Mouse (Mus musculus): ENCODE data around the gene Ampd1. TPM values are rescaled to one million over a fixed set of nuclear protein-coding genes. Genes with fewer than 3 reads are reported as not detected.
"Not testable (repeated sequence)": the region's sequence is repeated elsewhere in the genome, so short reads cannot be mapped to it uniquely, and the experiment has no call there.

Gene Ampd1
- polyA plus RNA-seq, 1 experiment = 1.5 TPM

DNA sequence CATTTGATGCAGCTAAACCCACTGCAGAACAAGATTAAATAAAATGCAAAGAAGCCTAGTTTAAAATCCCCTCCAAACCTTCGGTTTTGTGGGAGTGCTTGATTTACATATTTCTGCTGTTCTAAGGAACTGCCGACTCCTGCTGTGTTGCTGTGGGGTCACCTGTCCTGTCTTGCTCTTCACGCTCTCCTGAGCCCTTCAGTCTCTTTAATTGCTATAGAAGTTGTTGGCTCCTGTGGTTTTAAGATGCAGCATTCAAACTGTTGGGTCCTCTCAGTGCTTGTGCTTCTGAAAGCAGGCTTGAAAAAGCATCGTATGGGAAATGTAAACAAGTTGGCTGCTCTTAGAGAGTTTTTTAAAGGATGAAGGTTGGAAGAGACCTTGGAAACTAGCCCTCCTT lies 54.4 kb downstream of the Ampd1 start:
- no peak overlapping the region for H3K27ac ChIP-seq (ENCODE audit: control insufficient read depth, insufficient read depth, low read depth, low read length)
- no peaks in the 10 kb centered on the region for H3K36me3 ChIP-seq (ENCODE audit: control insufficient read depth, insufficient read depth, low read length)
- H3K4me1 ChIP-seq (ENCODE audit: control insufficient read depth, insufficient read depth, low read length) = peaks cover 2% of the 10 kb centered on the region; the same call in 1 of the 2 replicates
- H3K4me3 ChIP-seq (ENCODE audit: control insufficient read depth, low read depth, low read length) = no peak overlapping the region
- no peaks in the 10 kb centered on the region for H3K27me3 ChIP-seq (ENCODE audit: control insufficient read depth, insufficient read depth, low read length)
- TF ChIP-seq CTCF (IDR thresholded peaks at IDR 0.05; ENCODE audit: control insufficient read depth, insufficient read depth, insufficient replicate concordance, low read depth, low read length) = no peak
- no peak for TF ChIP-seq POLR2A (IDR thresholded peaks at IDR 0.05; ENCODE audit: control insufficient read depth, low read depth, low read length)

DNA sequence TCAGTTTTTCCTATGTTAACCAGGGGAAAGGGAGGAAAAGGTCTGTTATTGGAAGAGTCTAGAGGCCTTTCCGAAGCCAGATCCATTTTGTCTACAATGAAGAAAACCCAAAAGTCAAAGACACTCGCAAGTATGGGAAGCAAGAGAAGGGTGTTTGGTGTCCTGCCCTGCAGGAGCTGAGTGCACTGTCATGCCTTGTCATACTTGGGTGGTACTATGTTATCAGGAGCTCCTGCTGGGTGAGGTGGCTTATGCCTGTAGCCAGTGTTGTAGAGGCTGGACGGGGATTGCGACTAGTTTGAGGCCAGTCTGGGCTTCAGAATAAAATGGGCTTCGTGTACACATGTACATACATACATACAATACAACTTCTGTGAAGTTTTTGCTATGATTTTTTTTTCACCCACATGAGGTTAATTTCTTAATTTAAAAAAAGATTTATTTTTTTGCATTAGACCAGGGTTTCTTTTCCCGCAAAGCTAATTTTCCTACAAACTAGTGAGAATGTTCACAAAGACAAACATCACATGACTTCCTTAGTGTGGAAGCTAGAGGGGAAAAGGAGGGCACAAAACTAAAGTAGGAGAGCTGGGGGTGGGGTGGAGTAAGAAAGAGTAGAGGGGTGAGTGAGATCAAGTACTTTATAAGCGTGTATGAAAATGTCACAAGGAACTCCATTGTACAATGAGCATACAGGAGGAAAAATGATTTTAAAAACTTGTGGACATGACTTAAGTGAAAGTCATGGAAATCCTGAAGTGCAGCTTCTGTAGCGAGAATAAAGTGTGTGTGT lies 55.7 kb downstream of the Ampd1 start:
- H3K36me3 ChIP-seq (ENCODE audit: control insufficient read depth, insufficient read depth, low read length) = no peaks in the 10 kb centered on the region
- H3K27ac ChIP-seq (ENCODE audit: control insufficient read depth, insufficient read depth, low read depth, low read length) = no peak overlapping the region
- H3K27me3 ChIP-seq (ENCODE audit: control insufficient read depth, insufficient read depth, low read length) = no peaks in the 10 kb centered on the region
- TF ChIP-seq CTCF (IDR thresholded peaks at IDR 0.05; ENCODE audit: control insufficient read depth, insufficient read depth, insufficient replicate concordance, low read depth, low read length) = no peak
- no peak for TF ChIP-seq POLR2A (IDR thresholded peaks at IDR 0.05; ENCODE audit: control insufficient read depth, low read depth, low read length)
- no peak overlapping the region for H3K4me3 ChIP-seq (ENCODE audit: control insufficient read depth, low read depth, low read length)
- no peaks in the 10 kb centered on the region for H3K4me1 ChIP-seq (ENCODE audit: control insufficient read depth, insufficient read depth, low read length)

DNA sequence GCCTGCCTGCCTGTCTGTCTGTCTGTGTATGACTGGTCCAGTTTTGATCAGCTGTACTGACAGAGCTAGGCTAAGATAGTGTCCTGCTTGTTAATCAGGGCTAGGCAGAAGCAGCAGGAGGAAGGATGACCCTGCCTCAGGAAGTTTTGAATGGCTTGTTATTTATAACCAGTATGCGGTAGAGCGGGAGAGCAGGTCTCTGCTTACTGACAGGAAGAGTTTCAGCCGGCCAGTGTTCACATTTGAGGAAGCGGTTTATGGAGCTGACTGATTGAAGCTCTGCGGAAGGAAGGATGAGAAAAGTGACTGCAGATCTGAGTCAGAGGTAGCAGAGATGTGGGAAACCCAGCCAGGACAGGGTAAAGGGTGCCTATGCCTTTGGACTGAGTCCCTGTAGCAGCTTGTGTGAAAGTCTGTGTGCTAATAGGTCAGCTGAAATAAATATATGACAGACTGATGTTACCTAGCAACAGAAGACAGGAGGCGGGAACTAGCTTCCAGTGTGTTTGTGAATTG lies 56.5 kb downstream of the Ampd1 start:
- no peak overlapping the region for H3K4me3 ChIP-seq (ENCODE audit: control insufficient read depth, low read depth, low read length)
- no peaks in the 10 kb centered on the region for H3K36me3 ChIP-seq (ENCODE audit: control insufficient read depth, insufficient read depth, low read length)
- no peak for TF ChIP-seq POLR2A (IDR thresholded peaks at IDR 0.05; ENCODE audit: control insufficient read depth, low read depth, low read length)
- TF ChIP-seq CTCF (IDR thresholded peaks at IDR 0.05; ENCODE audit: control insufficient read depth, insufficient read depth, insufficient replicate concordance, low read depth, low read length) = no peak
- H3K4me1 ChIP-seq (ENCODE audit: control insufficient read depth, insufficient read depth, low read length) = no peaks in the 10 kb centered on the region
- no peak overlapping the region for H3K27ac ChIP-seq (ENCODE audit: control insufficient read depth, insufficient read depth, low read depth, low read length)
- no peaks in the 10 kb centered on the region for H3K27me3 ChIP-seq (ENCODE audit: control insufficient read depth, insufficient read depth, low read length)

DNA sequence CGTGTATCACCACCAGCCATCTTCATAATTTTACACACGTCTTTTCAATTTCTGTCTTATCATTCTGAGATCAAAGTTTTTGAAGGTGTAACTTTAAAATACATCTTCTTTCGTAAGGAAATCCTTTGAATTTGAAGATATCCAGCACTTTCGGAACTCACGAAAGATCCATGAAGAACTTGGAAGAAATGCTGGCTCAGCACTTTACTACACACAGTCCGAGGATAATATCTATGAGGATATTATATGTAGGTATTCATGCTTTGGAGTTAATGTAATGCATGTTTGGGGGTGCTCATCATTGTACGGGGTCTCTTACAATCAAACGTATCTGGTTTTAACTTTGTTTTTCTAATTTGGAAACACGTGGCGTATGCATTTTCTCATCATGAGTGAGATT lies 59.3 kb downstream of the Ampd1 start:
- TF ChIP-seq POLR2A (IDR thresholded peaks at IDR 0.05; ENCODE audit: control insufficient read depth, low read depth, low read length) (no peak), CTCF (IDR thresholded peaks at IDR 0.05; ENCODE audit: control insufficient read depth, insufficient read depth, insufficient replicate concordance, low read depth, low read length) (no peak)
- Histone ChIP-seq H3K27ac (ENCODE audit: control insufficient read depth, insufficient read depth, low read depth, low read length) (no peak overlapping the region), H3K4me3 (ENCODE audit: control insufficient read depth, low read depth, low read length) (no peak overlapping the region), H3K27me3 (ENCODE audit: control insufficient read depth, insufficient read depth, low read length) (no peaks in the 10 kb centered on the region), H3K36me3 (ENCODE audit: control insufficient read depth, insufficient read depth, low read length) (no peaks in the 10 kb centered on the region), H3K4me1 (ENCODE audit: control insufficient read depth, insufficient read depth, low read length) (no peaks in the 10 kb centered on the region)

DNA sequence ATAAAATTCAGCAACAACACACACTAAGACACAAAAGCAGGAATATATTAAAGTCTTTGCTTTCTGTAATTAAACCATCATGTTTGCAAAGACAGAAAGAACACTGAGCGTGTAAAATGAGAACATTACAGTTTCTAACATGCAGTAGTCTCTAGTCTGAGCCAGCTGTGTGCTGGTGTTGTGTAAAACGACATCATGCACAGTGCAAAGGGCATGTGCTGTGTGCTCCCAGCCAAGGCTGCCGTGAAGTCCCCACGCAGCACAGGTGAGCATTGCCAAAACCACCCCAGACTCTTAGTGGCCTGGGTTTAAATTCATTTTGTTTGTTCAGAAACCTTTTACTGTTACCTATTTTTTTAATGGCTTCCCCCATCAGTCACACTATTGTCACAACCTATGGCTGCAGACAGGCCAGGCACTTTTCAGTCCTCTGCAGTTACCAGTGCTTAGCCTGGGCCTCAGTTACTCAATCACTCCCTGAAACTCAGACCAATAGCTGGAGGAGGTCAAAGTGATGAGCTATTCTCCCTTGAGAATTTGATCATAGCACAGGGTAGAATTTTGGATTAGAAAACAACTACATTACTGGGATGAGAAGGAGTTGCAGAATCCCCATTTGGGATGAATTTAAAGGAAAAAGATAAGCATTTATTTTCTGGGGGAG lies 62.7 kb downstream of the Ampd1 start:
- Histone ChIP-seq H3K27ac (ENCODE audit: control insufficient read depth, insufficient read depth, low read depth, low read length) (no peak overlapping the region), H3K4me1 (ENCODE audit: control insufficient read depth, insufficient read depth, low read length) (no peaks in the 10 kb centered on the region), H3K36me3 (ENCODE audit: control insufficient read depth, insufficient read depth, low read length) (no peaks in the 10 kb centered on the region), H3K27me3 (ENCODE audit: control insufficient read depth, insufficient read depth, low read length) (no peaks in the 10 kb centered on the region), H3K4me3 (ENCODE audit: control insufficient read depth, low read depth, low read length) (no peak overlapping the region)
- TF ChIP-seq POLR2A (IDR thresholded peaks at IDR 0.05; ENCODE audit: control insufficient read depth, low read depth, low read length) (no peak), CTCF (IDR thresholded peaks at IDR 0.05; ENCODE audit: control insufficient read depth, insufficient read depth, insufficient replicate concordance, low read depth, low read length) (no peak)

DNA sequence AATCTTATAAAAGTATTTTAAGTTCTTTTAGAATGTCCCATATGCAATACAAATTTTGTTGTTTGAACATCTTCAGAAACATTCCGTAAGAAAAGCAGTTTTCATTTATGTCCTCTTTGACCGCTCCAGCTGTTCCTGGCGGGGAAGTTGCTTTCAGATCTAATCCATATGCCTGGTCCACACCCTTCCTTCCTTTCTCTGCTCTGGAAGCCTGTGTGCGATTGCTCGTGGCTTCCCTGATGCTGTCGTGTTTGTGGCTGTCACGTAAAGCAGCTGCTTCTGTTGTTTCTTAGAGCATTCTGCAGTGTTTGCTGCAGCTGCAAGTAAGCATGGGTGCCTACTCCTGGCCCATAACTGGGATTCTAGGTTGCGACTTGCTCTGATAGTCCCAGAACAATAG lies 65.2 kb downstream of the Ampd1 start:
- no peaks in the 10 kb centered on the region for H3K4me1 ChIP-seq (ENCODE audit: control insufficient read depth, insufficient read depth, low read length)
- no peaks in the 10 kb centered on the region for H3K27me3 ChIP-seq (ENCODE audit: control insufficient read depth, insufficient read depth, low read length)
- H3K36me3 ChIP-seq (ENCODE audit: control insufficient read depth, insufficient read depth, low read length) = no peaks in the 10 kb centered on the region
- TF ChIP-seq POLR2A (IDR thresholded peaks at IDR 0.05; ENCODE audit: control insufficient read depth, low read depth, low read length) (no peak), CTCF (IDR thresholded peaks at IDR 0.05; ENCODE audit: control insufficient read depth, insufficient read depth, insufficient replicate concordance, low read depth, low read length) (no peak)
- H3K4me3 ChIP-seq (ENCODE audit: control insufficient read depth, low read depth, low read length) = no peak overlapping the region
- H3K27ac ChIP-seq (ENCODE audit: control insufficient read depth, insufficient read depth, low read depth, low read length) = no peak overlapping the region

DNA sequence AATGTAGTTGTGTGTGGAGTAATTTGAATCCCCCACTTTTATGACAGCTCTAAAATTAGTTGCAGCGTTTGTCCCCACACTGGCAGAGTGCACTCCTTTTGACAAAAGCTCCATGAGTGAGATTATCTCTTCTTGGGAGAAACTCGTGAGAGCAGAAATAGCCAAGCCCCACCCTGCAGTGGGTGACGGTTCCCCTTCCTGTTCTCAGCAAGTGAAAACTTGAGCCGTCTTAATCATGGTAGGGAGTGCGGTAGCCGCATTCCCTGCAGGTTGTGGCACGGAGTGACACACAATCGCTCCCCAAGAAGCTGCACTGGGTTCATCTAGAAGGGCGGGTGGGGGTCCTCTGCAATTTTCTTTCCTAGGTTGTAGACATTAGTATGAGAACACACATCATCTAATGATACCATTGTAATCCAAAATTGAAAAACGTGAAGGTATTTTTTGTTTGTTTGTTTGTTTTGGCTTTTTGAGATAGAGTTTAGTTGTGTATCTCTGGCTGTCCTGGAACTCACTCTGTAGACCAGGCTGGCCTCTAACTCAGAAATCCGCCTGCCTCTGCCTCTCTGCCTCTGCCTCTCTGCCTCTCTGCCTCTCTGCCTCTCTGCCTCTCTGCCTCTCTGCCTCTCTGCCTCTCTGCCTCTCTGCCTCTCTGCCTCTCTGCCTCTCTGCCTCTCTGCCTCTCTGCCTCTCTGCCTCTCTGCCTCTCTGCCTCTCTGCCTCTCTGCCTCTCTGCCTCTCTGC lies 66.5 kb downstream of the Ampd1 start:
- not testable (repeated sequence) for H3K4me3 ChIP-seq (ENCODE audit: control insufficient read depth, low read depth, low read length); H3K36me3 ChIP-seq (ENCODE audit: control insufficient read depth, insufficient read depth, low read length); H3K27me3 ChIP-seq (ENCODE audit: control insufficient read depth, insufficient read depth, low read length); H3K4me1 ChIP-seq (ENCODE audit: control insufficient read depth, insufficient read depth, low read length); H3K27ac ChIP-seq (ENCODE audit: control insufficient read depth, insufficient read depth, low read depth, low read length)
